Mouse (Mus musculus): Measurements from ENCODE around the gene Tmem205. TPM values are rescaled to one million over a fixed set of nuclear protein-coding genes. Genes with fewer than 3 reads are reported as not detected.

Gene Tmem205
- polyA plus RNA-seq, 1 experiment from 2014 or later: 60.7 TPM

GRCm38 (mm10) chr9:21926784-21927183 is 572 bp downstream of the Tmem205 start:
- H3K36me3 ChIP-seq (ENCODE audit: control insufficient read depth, insufficient read depth, low read length): no peaks in the 10 kb centered on the region
- H3K9ac ChIP-seq (replicated peaks; ENCODE audit: low read depth, low read length): peak overlapping the region; percentile 49
- WGBS: 4% methylated on average over 6 of the region's 6 CpGs
- peak overlapping the region; percentile 29; the same call in 1 of the 2 replicates for H3K27ac ChIP-seq (ENCODE audit: low read length)
- H3K4me2 ChIP-seq (replicated peaks; ENCODE audit: low read depth, low read length): peak overlapping the region; percentile 53
- H3K4me1 ChIP-seq (ENCODE audit: control insufficient read depth, insufficient read depth, low read length): peaks cover 15% of the 10 kb centered on the region; the same call in 1 of the 2 replicates
- no peaks in the 10 kb centered on the region for H3K27me3 ChIP-seq (ENCODE audit: control insufficient read depth, insufficient read depth, low read length)
- no peak for ATAC-seq (ENCODE audit: insufficient number of reproducible peaks, insufficient read depth, low FRiP score, low read depth)
- peak overlapping the region; percentile 40 for H3K4me3 ChIP-seq (ENCODE audit: low read depth, low read length)
- H3K9me3 ChIP-seq (ENCODE audit: control insufficient read depth, low read depth, low read length): no peaks in the 10 kb centered on the region

- Histone ChIP-seq H3K4me1 (ENCODE audit: control insufficient read depth, insufficient read depth, low read length) (peaks cover 15% of the 10 kb centered on the region; the same call in 1 of the 2 replicates), H3K9me3 (ENCODE audit: control insufficient read depth, low read depth, low read length) (no peaks in the 10 kb centered on the region), H3K27ac (ENCODE audit: low read length) (no peak overlapping the region), H3K9ac (replicated peaks; ENCODE audit: low read depth, low read length) (peak overlapping the region; percentile 49; the same call in 1 of the 2 replicates), H3K4me3 (ENCODE audit: low read depth, low read length) (peak overlapping the region; percentile 40; the same call in 1 of the 2 replicates), H3K4me2 (replicated peaks; ENCODE audit: low read depth, low read length) (peak overlapping the region; percentile 53), H3K36me3 (ENCODE audit: control insufficient read depth, insufficient read depth, low read length) (no peaks in the 10 kb centered on the region), H3K27me3 (ENCODE audit: control insufficient read depth, insufficient read depth, low read length) (no peaks in the 10 kb centered on the region)
- ATAC-seq (ENCODE audit: insufficient number of reproducible peaks, insufficient read depth, low FRiP score, low read depth): no peak
- WGBS: 74% methylated on average over 6 of the region's 6 CpGs
Measured at GRCm38 (mm10) chr9:21926155-21926554, 1.2 kb downstream of the Tmem205 start.

- 94% methylated on average over 1 of the region's 1 CpGs for WGBS
- H3K4me2 ChIP-seq (replicated peaks; ENCODE audit: low read depth, low read length): no peak overlapping the region
- H3K36me3 ChIP-seq (ENCODE audit: control insufficient read depth, insufficient read depth, low read length): no peaks in the 10 kb centered on the region
- no peak for ATAC-seq (ENCODE audit: insufficient number of reproducible peaks, insufficient read depth, low FRiP score, low read depth)
- H3K4me1 ChIP-seq (ENCODE audit: control insufficient read depth, insufficient read depth, low read length): peaks cover 15% of the 10 kb centered on the region; the same call in 1 of the 2 replicates
- no peaks in the 10 kb centered on the region for H3K9me3 ChIP-seq (ENCODE audit: control insufficient read depth, low read depth, low read length)
- no peak overlapping the region for H3K27ac ChIP-seq (ENCODE audit: low read length)
- no peak overlapping the region for H3K4me3 ChIP-seq (ENCODE audit: low read depth, low read length)
- H3K27me3 ChIP-seq (ENCODE audit: control insufficient read depth, insufficient read depth, low read length): no peaks in the 10 kb centered on the region
- no peak overlapping the region for H3K9ac ChIP-seq (replicated peaks; ENCODE audit: low read depth, low read length)
Measured at GRCm38 (mm10) chr9:21925506-21925905, 1.9 kb downstream of the Tmem205 start.

- Histone ChIP-seq H3K9ac (replicated peaks; ENCODE audit: low read depth, low read length) (no peak overlapping the region), H3K9me3 (ENCODE audit: control insufficient read depth, low read depth, low read length) (no peaks in the 10 kb centered on the region), H3K27me3 (ENCODE audit: control insufficient read depth, insufficient read depth, low read length) (no peaks in the 10 kb centered on the region), H3K4me3 (ENCODE audit: low read depth, low read length) (no peak overlapping the region), H3K36me3 (ENCODE audit: control insufficient read depth, insufficient read depth, low read length) (no peaks in the 10 kb centered on the region), H3K4me2 (replicated peaks; ENCODE audit: low read depth, low read length) (no peak overlapping the region), H3K27ac (ENCODE audit: low read length) (no peak overlapping the region), H3K4me1 (ENCODE audit: control insufficient read depth, insufficient read depth, low read length) (peaks cover 15% of the 10 kb centered on the region; the same call in 1 of the 2 replicates)
- 96% methylated on average over 3 of the region's 3 CpGs for WGBS
- no peak for ATAC-seq (ENCODE audit: insufficient number of reproducible peaks, insufficient read depth, low FRiP score, low read depth)
Measured at GRCm38 (mm10) chr9:21925034-21925433, 2.3 kb downstream of the Tmem205 start.

- Histone ChIP-seq H3K27me3 (ENCODE audit: control insufficient read depth, insufficient read depth, low read length) (no peaks in the 10 kb centered on the region), H3K4me3 (ENCODE audit: low read depth, low read length) (no peak overlapping the region), H3K4me2 (replicated peaks; ENCODE audit: low read depth, low read length) (no peak overlapping the region), H3K36me3 (ENCODE audit: control insufficient read depth, insufficient read depth, low read length) (no peaks in the 10 kb centered on the region), H3K27ac (ENCODE audit: low read length) (peak overlapping the region; percentile 45), H3K9ac (replicated peaks; ENCODE audit: low read depth, low read length) (no peak overlapping the region), H3K9me3 (ENCODE audit: control insufficient read depth, low read depth, low read length) (no peaks in the 10 kb centered on the region), H3K4me1 (ENCODE audit: control insufficient read depth, insufficient read depth, low read length) (peaks cover 15% of the 10 kb centered on the region; the same call in 1 of the 2 replicates)
- ATAC-seq (ENCODE audit: insufficient number of reproducible peaks, insufficient read depth, low FRiP score, low read depth): peak; percentile 68; the same call in 1 of the 2 replicates
- WGBS: 40% methylated on average over 6 of the region's 6 CpGs
Measured at GRCm38 (mm10) chr9:21924099-21924493, 3.3 kb downstream of the Tmem205 start.

- H3K36me3 ChIP-seq (ENCODE audit: control insufficient read depth, insufficient read depth, low read length): no peaks in the 10 kb centered on the region
- peak overlapping the region; percentile 45 for H3K27ac ChIP-seq (ENCODE audit: low read length)
- H3K4me3 ChIP-seq (ENCODE audit: low read depth, low read length): no peak overlapping the region
- H3K27me3 ChIP-seq (ENCODE audit: control insufficient read depth, insufficient read depth, low read length): no peaks in the 10 kb centered on the region
- no peak; the same call in 1 of the 2 replicates for ATAC-seq (ENCODE audit: insufficient number of reproducible peaks, insufficient read depth, low FRiP score, low read depth)
- H3K9me3 ChIP-seq (ENCODE audit: control insufficient read depth, low read depth, low read length): no peaks in the 10 kb centered on the region
- peaks cover 15% of the 10 kb centered on the region; the same call in 1 of the 2 replicates for H3K4me1 ChIP-seq (ENCODE audit: control insufficient read depth, insufficient read depth, low read length)
- H3K9ac ChIP-seq (replicated peaks; ENCODE audit: low read depth, low read length): no peak overlapping the region
- no peak overlapping the region for H3K4me2 ChIP-seq (replicated peaks; ENCODE audit: low read depth, low read length)
- 47% methylated on average over 3 of the region's 3 CpGs for WGBS
Measured at GRCm38 (mm10) chr9:21923490-21924098, 3.8 kb downstream of the Tmem205 start.

GRCm38 (mm10) chr9:21923036-21923435 is 4.3 kb downstream of the Tmem205 start:
- Histone ChIP-seq H3K4me3 (ENCODE audit: low read depth, low read length) (no peak overlapping the region), H3K27ac (ENCODE audit: low read length) (no peak overlapping the region), H3K9me3 (ENCODE audit: control insufficient read depth, low read depth, low read length) (no peaks in the 10 kb centered on the region), H3K9ac (replicated peaks; ENCODE audit: low read depth, low read length) (no peak overlapping the region), H3K27me3 (ENCODE audit: control insufficient read depth, insufficient read depth, low read length) (no peaks in the 10 kb centered on the region), H3K4me1 (ENCODE audit: control insufficient read depth, insufficient read depth, low read length) (peaks cover 15% of the 10 kb centered on the region; the same call in 1 of the 2 replicates), H3K36me3 (ENCODE audit: control insufficient read depth, insufficient read depth, low read length) (no peaks in the 10 kb centered on the region), H3K4me2 (replicated peaks; ENCODE audit: low read depth, low read length) (no peak overlapping the region)
- ATAC-seq (ENCODE audit: insufficient number of reproducible peaks, insufficient read depth, low FRiP score, low read depth): no peak
- 88% methylated on average over 4 of the region's 4 CpGs for WGBS

- H3K9ac ChIP-seq (replicated peaks; ENCODE audit: low read depth, low read length): no peak overlapping the region
- H3K27me3 ChIP-seq (ENCODE audit: control insufficient read depth, insufficient read depth, low read length): no peaks in the 10 kb centered on the region
- peaks cover 10% of the 10 kb centered on the region; the same call in 1 of the 2 replicates for H3K4me1 ChIP-seq (ENCODE audit: control insufficient read depth, insufficient read depth, low read length)
- H3K9me3 ChIP-seq (ENCODE audit: control insufficient read depth, low read depth, low read length): no peaks in the 10 kb centered on the region
- H3K36me3 ChIP-seq (ENCODE audit: control insufficient read depth, insufficient read depth, low read length): no peaks in the 10 kb centered on the region
- H3K4me2 ChIP-seq (replicated peaks; ENCODE audit: low read depth, low read length): peak overlapping the region; percentile 94
- peak overlapping the region; percentile 72 for H3K4me3 ChIP-seq (ENCODE audit: low read depth, low read length)
- ATAC-seq (ENCODE audit: insufficient number of reproducible peaks, insufficient read depth, low FRiP score, low read depth): no peak
- H3K27ac ChIP-seq (ENCODE audit: low read length): no peak overlapping the region
- 23% methylated on average over 5 of the region's 5 CpGs for WGBS
Measured at GRCm38 (mm10) chr9:21918692-21919384, 8.5 kb downstream of the Tmem205 start.
